Mouse (Mus musculus) left cerebral cortex, adult 11 months (tissue): ENCODE data around the gene Zp2.

Experiments used
- DNase-seq: peaks from one replicate; pipeline ENCODE4 v3.0.0; 2022; ENCODE audit warnings: low spot score

Gene Zp2

GRCm38 (mm10) chr7:120145191-120145590, at the start of gene Zp2:
Gene Zp2 (minus strand): TSS chr7:120145291.
- DNase-seq, result no peak

- no peak for DNase-seq
These were observed 47.7 kb upstream of the Zp2 start for GRCm38 (mm10) chr7:120192816-120193215.

GRCm38 (mm10) chr7:120192207-120192606, 47.1 kb upstream of the Zp2 start:
- DNase-seq, result no peak

GRCm38 (mm10) chr7:120190150-120190665, 45.1 kb upstream of the Zp2 start:
- DNase-seq, result no peak

DNA sequence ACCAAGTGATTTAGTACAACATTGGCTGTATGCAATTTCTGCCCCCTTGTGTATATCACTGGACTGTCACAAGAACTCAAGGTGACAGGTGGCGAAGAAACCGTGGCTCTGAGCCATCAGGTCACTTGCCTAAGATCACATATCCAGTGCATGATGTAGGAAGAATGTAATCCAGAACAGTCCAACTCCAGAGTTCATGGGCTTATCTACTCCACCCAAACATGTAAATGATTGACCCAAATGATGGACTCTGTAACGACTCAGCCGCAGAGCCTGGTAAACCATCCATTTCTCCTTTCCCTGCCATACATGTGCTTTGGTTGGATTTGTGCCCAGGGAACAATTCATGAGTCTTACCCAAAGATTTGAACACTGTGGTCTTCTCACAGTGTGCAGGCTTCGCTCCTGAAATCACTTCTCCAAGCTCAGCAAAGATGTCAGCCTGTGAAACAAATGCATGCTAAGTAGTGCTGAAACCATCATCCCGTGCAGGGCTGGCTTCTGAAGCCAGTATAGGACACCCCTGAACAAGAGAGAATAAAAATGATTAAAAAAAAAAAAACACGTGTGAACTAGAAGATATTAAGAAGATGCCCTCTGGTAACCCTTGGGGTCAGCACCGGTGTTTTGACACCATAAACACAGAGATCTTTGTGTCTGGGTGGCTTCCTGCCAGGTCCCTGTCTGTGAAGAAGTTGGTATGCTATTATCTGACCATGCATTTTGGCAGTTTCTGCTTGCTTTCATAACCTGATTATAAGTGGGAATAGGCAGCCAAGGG, 44.5 kb upstream of the Zp2 start:
- DNase-seq, result no peak

- DNase-seq, result no peak
These were observed 43.9 kb upstream of the Zp2 start for GRCm38 (mm10) chr7:120188946-120189345.

DNA sequence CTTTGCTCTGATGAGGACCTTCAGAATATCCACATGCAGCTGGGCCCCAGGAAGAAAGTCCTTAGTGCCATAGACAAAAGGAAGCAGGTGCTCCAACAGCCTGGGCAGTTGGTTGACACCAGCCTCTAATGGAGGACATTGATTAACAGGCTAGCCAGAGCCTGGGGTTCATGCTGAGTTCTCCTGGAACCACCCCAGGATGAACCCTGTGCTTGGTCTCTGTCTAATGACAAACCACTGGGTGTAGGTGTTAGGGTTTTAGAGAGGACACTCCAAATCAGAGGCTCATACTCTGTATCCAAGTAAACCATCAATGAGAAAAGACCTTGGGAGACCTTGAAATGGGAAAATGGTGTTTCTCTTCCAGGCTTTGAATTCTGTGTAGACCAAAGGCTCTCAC, 37.8 kb upstream of the Zp2 start:
- no peak for DNase-seq

DNA sequence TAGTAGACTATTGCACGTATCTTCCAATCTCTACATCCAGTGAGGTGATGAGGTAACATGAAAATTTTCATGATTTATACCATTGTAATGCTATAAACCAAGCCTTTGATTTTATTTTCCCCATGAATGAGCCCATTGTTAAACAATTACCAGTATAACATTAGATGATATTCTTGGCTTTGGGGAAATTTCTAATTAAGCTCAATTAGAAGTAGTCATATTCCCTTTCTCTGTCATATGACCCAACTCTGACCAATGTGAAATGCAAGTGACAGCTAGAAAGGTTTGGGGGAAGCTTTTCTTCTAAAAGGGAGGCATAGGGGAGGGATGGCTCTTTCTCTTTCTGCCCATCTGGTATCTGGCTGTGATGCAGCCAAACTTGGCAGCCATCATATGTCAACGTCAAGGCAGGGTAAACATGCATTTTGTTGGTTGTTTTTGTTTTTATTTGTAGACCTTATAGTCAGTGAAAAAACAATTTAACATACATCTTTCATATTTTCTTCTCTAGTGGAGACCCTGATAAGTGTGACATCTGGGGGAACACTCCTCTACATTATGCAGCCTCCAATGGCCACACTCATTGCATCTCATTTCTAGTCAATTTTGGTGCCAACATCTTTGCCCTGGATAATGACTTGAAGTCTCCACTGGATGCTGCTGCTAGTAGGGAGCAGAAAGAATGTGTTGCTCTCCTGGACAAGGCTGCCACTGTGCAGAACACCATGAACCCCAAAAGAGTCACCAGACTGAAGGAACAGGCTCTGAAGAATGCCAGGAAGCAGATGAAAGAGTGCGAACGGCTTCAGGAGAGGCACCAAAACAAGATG, 36.5 kb upstream of the Zp2 start:
- DNase-seq, result no peak

DNA sequence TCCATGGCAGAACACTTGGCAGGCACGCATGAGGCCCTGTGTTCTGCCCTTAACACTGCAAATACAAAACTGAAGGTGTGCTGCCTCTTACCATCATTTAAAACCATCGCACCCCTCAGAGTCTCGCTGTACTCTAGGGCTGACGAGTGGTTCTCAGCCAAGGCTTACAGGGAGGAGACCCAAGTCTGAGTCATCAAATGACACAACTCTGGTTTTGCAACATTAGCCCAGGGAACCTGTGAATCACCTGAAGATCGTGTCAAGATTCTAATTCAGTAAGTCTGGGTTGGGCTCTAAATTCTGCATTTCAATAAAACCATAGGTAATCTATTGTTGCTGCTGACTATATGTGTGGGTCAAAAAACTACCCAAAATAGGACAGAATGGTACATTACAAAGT, 35.5 kb upstream of the Zp2 start:
- DNase-seq, result no peak

GRCm38 (mm10) chr7:120178935-120179334, 33.8 kb upstream of the Zp2 start:
- no peak for DNase-seq

DNA sequence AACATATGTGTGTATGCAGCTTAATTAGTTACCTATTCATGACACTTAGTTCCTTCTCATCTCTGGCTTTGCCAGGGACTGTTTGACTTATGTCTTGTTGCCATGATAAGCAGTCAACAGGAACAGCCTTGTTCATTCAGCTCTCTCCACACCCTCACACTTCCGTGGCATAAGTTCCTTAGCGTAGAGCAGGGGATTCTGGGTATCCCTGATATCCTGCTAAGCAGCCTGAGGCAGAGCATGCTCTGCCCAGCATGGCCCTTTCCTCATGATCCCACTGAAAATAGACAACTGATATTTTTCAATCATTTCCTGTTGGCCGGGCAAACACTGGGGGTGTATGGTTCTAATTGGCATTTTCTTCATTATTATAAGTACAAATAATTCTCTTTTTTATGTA, 32.5 kb upstream of the Zp2 start:
- DNase-seq, result no peak

DNA sequence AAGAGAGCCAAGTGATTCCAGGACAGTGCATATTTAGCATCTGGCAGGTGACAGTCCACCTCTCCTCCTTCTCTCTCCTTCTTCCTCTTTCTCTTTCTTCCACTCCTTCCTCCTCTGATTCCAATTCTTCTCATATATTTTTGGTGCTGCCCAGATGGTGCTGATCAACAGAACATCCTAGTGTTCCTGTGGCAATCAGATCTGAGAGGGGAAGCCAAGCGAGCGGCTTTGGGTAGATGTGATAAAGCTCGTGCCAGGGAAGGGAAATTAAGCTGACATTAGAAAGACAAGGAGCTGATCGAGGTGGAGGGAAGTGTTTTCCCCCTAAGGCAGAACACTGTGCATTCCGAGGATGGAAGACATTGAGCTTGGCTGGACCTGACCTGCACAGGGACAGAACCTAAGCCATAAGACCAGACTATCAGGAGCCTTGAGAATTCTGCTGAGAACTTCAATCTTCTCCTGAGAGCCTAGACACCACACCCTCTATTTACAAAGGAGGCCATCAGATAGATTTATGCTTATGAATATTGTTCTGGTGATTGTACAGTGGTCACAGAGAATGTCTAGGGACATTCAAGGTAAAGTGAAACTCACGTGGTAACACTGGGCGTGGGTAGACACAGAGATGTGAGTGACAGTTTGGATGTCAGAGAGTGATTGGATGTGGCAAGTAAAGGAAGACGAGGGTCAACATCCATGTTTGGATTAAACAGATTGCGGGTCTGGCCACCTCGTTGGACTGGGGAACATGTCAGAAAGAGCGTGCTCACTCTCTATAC, 29.8 kb upstream of the Zp2 start:
- DNase-seq, result no peak

GRCm38 (mm10) chr7:120173603-120174244, 28.6 kb upstream of the Zp2 start, which contains the start of gene Anks4b:
Gene Anks4b (plus strand): TSS chr7:120173858.
- DNase-seq, result no peak

DNA sequence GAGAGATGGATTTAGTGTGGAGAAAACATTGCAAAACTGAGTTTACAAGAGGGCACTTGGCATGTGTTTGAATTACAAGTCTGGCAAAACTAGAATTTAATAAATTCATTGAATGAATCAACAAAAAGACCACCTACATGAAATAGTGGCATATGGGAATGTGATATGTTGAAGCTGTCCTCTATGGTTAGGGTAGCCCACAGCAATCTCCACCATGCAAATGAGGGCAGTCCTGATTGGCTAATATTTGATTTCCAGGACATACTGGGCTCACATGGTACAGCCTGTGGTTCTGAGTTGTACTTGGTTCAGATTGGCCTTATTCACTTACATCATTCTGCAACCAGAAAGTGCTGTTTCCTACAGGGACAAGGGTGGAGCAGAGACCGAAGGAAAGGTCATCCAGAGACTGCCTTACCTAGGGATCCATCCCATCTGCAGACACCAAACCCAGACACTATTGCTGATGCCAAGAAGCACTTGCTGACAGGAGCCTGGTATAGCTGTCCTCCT, 27.2 kb upstream of the Zp2 start:
- no peak for DNase-seq

- no peak for DNase-seq
These were observed 18.6 kb upstream of the Zp2 start for GRCm38 (mm10) chr7:120163581-120164251.

DNA sequence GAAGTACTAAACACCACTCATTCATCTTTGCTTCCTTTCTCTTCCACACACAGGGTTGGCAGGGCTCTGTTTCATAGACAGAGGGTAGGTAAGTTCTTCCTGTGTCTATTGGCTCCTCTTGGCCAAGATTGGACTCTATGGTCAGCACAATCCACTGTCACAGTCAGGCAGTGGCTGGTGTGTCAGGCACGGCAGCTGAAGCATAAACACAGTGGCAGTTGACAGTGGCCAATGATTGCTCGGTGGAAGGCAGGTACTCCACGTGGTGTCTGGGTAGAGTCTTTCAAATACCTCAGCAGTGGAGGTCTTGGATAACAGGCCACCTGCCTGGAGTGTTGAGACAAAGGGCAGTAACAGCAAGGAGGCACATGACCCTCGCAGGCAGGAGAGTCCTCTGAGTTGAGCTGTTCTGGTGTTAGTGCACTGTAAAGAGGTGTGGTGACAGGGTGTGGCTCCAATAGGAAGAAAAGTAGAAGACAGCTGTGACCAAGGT, 13.1 kb upstream of the Zp2 start:
- no peak for DNase-seq

DNA sequence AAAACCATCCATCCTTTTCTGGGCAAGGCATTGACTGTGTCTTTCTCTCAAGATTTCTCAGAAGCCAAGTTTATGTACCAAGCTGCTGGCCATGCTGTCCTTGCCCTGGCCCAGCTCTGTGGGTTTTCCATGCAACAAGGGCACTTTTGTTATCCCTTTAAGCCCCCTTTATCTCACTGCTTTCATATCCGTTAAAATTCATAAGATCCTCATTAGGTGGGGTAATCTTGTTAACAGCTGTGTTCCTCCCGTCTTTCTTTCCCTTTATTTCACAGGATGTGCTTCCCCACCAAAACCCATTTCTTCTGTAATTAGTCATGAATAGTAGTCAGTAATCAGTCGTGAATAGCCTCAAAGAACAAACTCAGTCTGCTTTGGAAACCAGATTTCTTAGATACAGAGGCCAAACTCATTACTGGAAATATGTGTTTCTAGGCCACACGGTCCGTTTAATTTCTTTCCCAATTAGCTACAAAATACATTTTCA, 12.5 kb upstream of the Zp2 start:
- no peak for DNase-seq

- DNase-seq, result peak; percentile 13
These were observed 11.8 kb upstream of the Zp2 start for GRCm38 (mm10) chr7:120156841-120157409.

DNA sequence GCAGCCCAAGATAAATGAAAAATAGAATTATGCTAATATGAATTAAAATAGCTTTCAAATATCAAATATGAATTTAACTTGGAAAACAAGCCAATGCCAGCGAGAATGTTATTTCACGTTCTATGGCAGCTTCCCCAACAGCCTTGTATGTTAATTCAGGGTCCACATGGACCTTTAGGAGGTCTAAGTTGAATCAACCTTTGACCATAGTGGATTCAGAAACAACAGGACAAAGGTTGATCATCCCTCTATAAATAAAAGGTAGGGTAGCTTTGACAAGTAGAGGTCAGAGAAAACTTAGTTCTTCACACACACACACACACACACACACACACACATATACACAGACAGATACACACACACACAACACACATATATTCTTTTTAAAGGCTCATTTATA, 5.8 kb upstream of the Zp2 start:
- DNase-seq, result no peak

DNA sequence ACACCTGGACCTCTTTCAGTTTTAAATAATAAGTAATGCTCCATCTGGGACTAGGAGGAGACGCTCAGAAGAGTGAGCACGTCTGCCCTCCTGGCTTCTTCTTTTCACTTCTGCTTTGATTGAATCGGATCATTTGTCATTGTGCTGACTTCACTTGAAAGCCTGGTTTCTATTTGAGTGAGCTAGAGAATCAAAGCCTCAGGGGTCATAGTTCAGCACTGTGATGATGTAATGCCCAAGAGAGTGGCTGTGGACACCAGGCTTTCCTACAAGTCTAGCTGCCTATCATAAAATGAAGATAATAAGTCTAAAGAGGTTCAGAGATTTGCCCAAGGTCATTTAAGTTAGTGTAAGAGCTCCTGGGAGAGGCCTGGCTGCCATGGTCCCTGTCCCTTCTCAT, 5.2 kb upstream of the Zp2 start:
- no peak for DNase-seq
